Mouse (Mus musculus) neural tube, embryonic 12.5 days (tissue): ENCODE measurements around the gene Gnat2. TPM values are rescaled to one million over a fixed set of nuclear protein-coding genes. Genes with fewer than 3 reads are reported as not detected.

Experiments
- ATAC-seq: fragments of 200-750 bp; cut with Nextera tagmentation; 2 replicates; pipeline ENCODE4 v1.8.0; 2017; ENCODE audit warnings: low read depth, mild to moderate bottlenecking, moderate TSS enrichment, moderate library complexity; ENCODE audit not compliant: low FRiP score
- H3K27ac ChIP-seq: fragments of 300-500 bp; sonication (generic); 2 replicates; pipeline ENCODE4 v1.5.1; 2016
- H3K27me3 ChIP-seq: fragments of 300-500 bp; sonication (generic); replicated peaks from 2 replicates; pipeline ENCODE4 v1.6.1; 2016; ENCODE audit warnings: mild to moderate bottlenecking
- H3K36me3 ChIP-seq: fragments of 300-500 bp; sonication (generic); 2 replicates; pipeline ENCODE4 v1.6.1; 2016; ENCODE audit warnings: mild to moderate bottlenecking
- H3K4me1 ChIP-seq: fragments of 300-500 bp; sonication (generic); 2 replicates; pipeline ENCODE4 v1.6.1; 2016
- H3K4me2 ChIP-seq: fragments of 300-500 bp; sonication (generic); replicated peaks from 2 replicates; pipeline ENCODE4 v1.6.1; 2016; ENCODE audit warnings: mild to moderate bottlenecking
- H3K4me3 ChIP-seq: fragments of 300-500 bp; sonication (generic); 2 replicates; pipeline ENCODE4 v1.5.1; 2016
- H3K9ac ChIP-seq: fragments of 300-500 bp; sonication (generic); 2 replicates; pipeline ENCODE4 v1.6.1; 2016; ENCODE audit warnings: mild to moderate bottlenecking
- H3K9me3 ChIP-seq: fragments of 300-500 bp; sonication (generic); 2 replicates; pipeline ENCODE4 v1.6.1; 2016; ENCODE audit warnings: mild to moderate bottlenecking
- WGBS: fragments of 180-500 bp; shearing (Covaris S2); methylation state at CpG from one replicate; pipeline ENCODE4 v1.1.7; 2016; 5-methylcytosine and 5-hydroxymethylcytosine counted together
- polyA plus RNA-seq: library from polyadenylated mRNA; unstranded; fragments of >200 nt; fragmentation: Nextera tagmentation; extraction: Ambion mirVana; gene quantifications from 2 replicates; pipeline ENCODE4 v1.2.1, GENCODE M21; 2016

Gnat2 gene
- polyA plus RNA-seq, 1 experiment from 2014 or later = 0.57 TPM

- H3K27ac ChIP-seq = no peak overlapping the region
- H3K4me1 ChIP-seq = no peaks in the 10 kb centered on the region
- no peak overlapping the region for H3K9ac ChIP-seq
- H3K36me3 ChIP-seq = peaks cover 13% of the 10 kb centered on the region; the same call in 1 of the 2 replicates
- WGBS = 96% methylated on average over 3 of the region's 3 CpGs
- H3K4me2 ChIP-seq = no peak overlapping the region
- no peak overlapping the region for H3K4me3 ChIP-seq
- ATAC-seq = no peak
- H3K27me3 ChIP-seq = no peaks in the 10 kb centered on the region
- H3K9me3 ChIP-seq = no peaks in the 10 kb centered on the region
Measured at GRCm38 (mm10) chr3:108126327-108126726, 33.7 kb downstream of the Gnat2 start.

- Histone ChIP-seq H3K27me3 (no peaks in the 10 kb centered on the region), H3K4me2 (no peak overlapping the region), H3K36me3 (no peaks in the 10 kb centered on the region), H3K27ac (no peak overlapping the region), H3K9ac (no peak overlapping the region), H3K9me3 (no peaks in the 10 kb centered on the region), H3K4me3 (no peak overlapping the region), H3K4me1 (peaks cover 3% of the 10 kb centered on the region; the same call in 1 of the 2 replicates)
- WGBS = 83% methylated on average over 5 of the region's 5 CpGs
- ATAC-seq = no peak
Measured at GRCm38 (mm10) chr3:108128520-108128919, 35.9 kb downstream of the Gnat2 start.

- Histone ChIP-seq H3K27ac (no peak overlapping the region), H3K9ac (no peak overlapping the region), H3K9me3 (no peaks in the 10 kb centered on the region), H3K27me3 (no peaks in the 10 kb centered on the region), H3K36me3 (no peaks in the 10 kb centered on the region), H3K4me2 (no peak overlapping the region), H3K4me3 (no peak overlapping the region), H3K4me1 (peaks cover 3% of the 10 kb centered on the region; the same call in 1 of the 2 replicates)
- no peak for ATAC-seq
- WGBS = 76% methylated on average over 4 of the region's 4 CpGs
Measured at GRCm38 (mm10) chr3:108129367-108129766, 36.8 kb downstream of the Gnat2 start.

GRCm38 (mm10) chr3:108129804-108130203 is 37.2 kb downstream of the Gnat2 start:
- H3K9me3 ChIP-seq = no peaks in the 10 kb centered on the region
- ATAC-seq = no peak
- no peaks in the 10 kb centered on the region for H3K36me3 ChIP-seq
- no peak overlapping the region for H3K4me3 ChIP-seq
- H3K9ac ChIP-seq = no peak overlapping the region
- 96% methylated on average over 4 of the region's 4 CpGs for WGBS
- H3K27me3 ChIP-seq = no peaks in the 10 kb centered on the region
- H3K4me2 ChIP-seq = no peak overlapping the region
- no peak overlapping the region for H3K27ac ChIP-seq
- H3K4me1 ChIP-seq = peaks cover 3% of the 10 kb centered on the region; the same call in 1 of the 2 replicates

GRCm38 (mm10) chr3:108131216-108131615 is 38.6 kb downstream of the Gnat2 start:
- Histone ChIP-seq H3K36me3 (no peaks in the 10 kb centered on the region), H3K27me3 (no peaks in the 10 kb centered on the region), H3K9ac (no peak overlapping the region), H3K4me1 (peaks cover 3% of the 10 kb centered on the region; the same call in 1 of the 2 replicates), H3K9me3 (no peaks in the 10 kb centered on the region), H3K27ac (no peak overlapping the region), H3K4me2 (no peak overlapping the region), H3K4me3 (no peak overlapping the region)
- no peak for ATAC-seq
- 94% methylated on average over 5 of the region's 5 CpGs for WGBS

- no peak for ATAC-seq
- no peaks in the 10 kb centered on the region for H3K9me3 ChIP-seq
- H3K36me3 ChIP-seq = no peaks in the 10 kb centered on the region
- no peaks in the 10 kb centered on the region for H3K27me3 ChIP-seq
- H3K4me3 ChIP-seq = no peak overlapping the region
- no peak overlapping the region for H3K9ac ChIP-seq
- WGBS = 87% methylated on average over 1 of the region's 1 CpGs
- peaks cover 3% of the 10 kb centered on the region; the same call in 1 of the 2 replicates for H3K4me1 ChIP-seq
- no peak overlapping the region for H3K4me2 ChIP-seq
- no peak overlapping the region for H3K27ac ChIP-seq
Measured at GRCm38 (mm10) chr3:108131821-108132220, 39.2 kb downstream of the Gnat2 start.

- 80% methylated on average over 1 of the region's 1 CpGs for WGBS
- H3K4me1 ChIP-seq = peaks cover 3% of the 10 kb centered on the region; the same call in 1 of the 2 replicates
- no peak for ATAC-seq
- H3K9ac ChIP-seq = no peak overlapping the region
- no peaks in the 10 kb centered on the region for H3K27me3 ChIP-seq
- no peaks in the 10 kb centered on the region for H3K36me3 ChIP-seq
- no peak overlapping the region for H3K4me3 ChIP-seq
- H3K27ac ChIP-seq = no peak overlapping the region
- no peak overlapping the region for H3K4me2 ChIP-seq
- H3K9me3 ChIP-seq = no peaks in the 10 kb centered on the region
Measured at GRCm38 (mm10) chr3:108132484-108132883, 39.9 kb downstream of the Gnat2 start.

- Histone ChIP-seq H3K4me3 (no peak overlapping the region), H3K27ac (no peak overlapping the region), H3K27me3 (no peaks in the 10 kb centered on the region), H3K9me3 (no peaks in the 10 kb centered on the region), H3K4me2 (no peak overlapping the region), H3K9ac (no peak overlapping the region), H3K36me3 (no peaks in the 10 kb centered on the region), H3K4me1 (peaks cover 3% of the 10 kb centered on the region; the same call in 1 of the 2 replicates)
- WGBS = 70% methylated on average over 11 of the region's 11 CpGs
- no peak for ATAC-seq
Measured at GRCm38 (mm10) chr3:108134701-108135100, 42.1 kb downstream of the Gnat2 start.

DNA sequence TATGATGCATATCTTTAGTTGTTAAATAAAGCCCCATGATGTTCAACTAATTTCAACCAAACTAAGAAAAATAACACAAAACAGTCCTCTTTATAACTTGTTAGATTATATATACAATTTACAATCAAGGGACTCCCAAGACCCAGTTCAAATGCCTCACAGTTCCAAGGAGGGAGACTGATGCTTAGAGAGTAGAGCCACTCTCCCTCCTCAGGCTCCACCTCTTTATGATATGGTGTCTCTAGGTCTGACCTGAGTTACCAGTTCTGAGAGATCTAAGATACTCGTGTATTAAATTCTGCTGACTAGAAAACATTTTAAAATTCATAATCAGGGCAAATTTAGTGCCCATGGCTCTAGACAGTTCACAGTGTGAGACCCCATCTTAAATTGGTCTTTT is 46.5 kb downstream of the Gnat2 start:
- no peak for ATAC-seq
- no peaks in the 10 kb centered on the region for H3K9me3 ChIP-seq
- WGBS = 100% methylated on average over 1 of the region's 1 CpGs

GRCm38 (mm10) chr3:108140786-108141185 is 48.2 kb downstream of the Gnat2 start:
- Histone ChIP-seq H3K27ac (no peak overlapping the region), H3K9ac (no peak overlapping the region), H3K4me2 (no peak overlapping the region), H3K27me3 (no peaks in the 10 kb centered on the region), H3K36me3 (peaks cover 4% of the 10 kb centered on the region; the same call in 1 of the 2 replicates), H3K4me1 (peaks cover 5% of the 10 kb centered on the region), H3K4me3 (no peak overlapping the region), H3K9me3 (no peaks in the 10 kb centered on the region)
- no peak for ATAC-seq
- 80% methylated on average over 4 of the region's 4 CpGs for WGBS

More for the DNA sequence above, 46.5 kb downstream of the Gnat2 start:
- H3K4me2 ChIP-seq = no peak overlapping the region
- no peak overlapping the region for H3K27ac ChIP-seq
- no peaks in the 10 kb centered on the region for H3K4me1 ChIP-seq
- no peak overlapping the region for H3K4me3 ChIP-seq
- H3K36me3 ChIP-seq = peaks cover 4% of the 10 kb centered on the region; the same call in 1 of the 2 replicates
- H3K27me3 ChIP-seq = no peaks in the 10 kb centered on the region
- H3K9ac ChIP-seq = no peak overlapping the region

- H3K27ac ChIP-seq = peak within 1 kb of the TSS; percentile 84
- peak within 1 kb of the TSS; percentile 87 for H3K9ac ChIP-seq
- peaks cover 2% of the 10 kb centered on the region; the same call in 1 of the 2 replicates for H3K36me3 ChIP-seq
- H3K27me3 ChIP-seq = no peaks in the 10 kb centered on the region
- H3K4me3 ChIP-seq = peak within 1 kb of the TSS; percentile 95
- peaks cover 5% of the 10 kb centered on the region for H3K4me1 ChIP-seq
- H3K9me3 ChIP-seq = no peaks in the 10 kb centered on the region
- peak; percentile 92 for ATAC-seq
- H3K4me2 ChIP-seq = peak within 1 kb of the TSS; percentile 87
- under 1% methylated on average over 63 of the region's 63 CpGs for WGBS
Measured at GRCm38 (mm10) chr3:108145534-108146445, 53.2 kb downstream of the Gnat2 start, which contains the start of gene Gnai3. Gene Gnai3 (minus strand): TSS chr3:108146146.

- H3K36me3 ChIP-seq = no peaks in the 10 kb centered on the region
- peak overlapping the region; percentile 87 for H3K9ac ChIP-seq
- 63% methylated on average over 5 of the region's 5 CpGs for WGBS
- no peaks in the 10 kb centered on the region for H3K27me3 ChIP-seq
- no peak overlapping the region for H3K27ac ChIP-seq
- H3K4me1 ChIP-seq = peaks cover 5% of the 10 kb centered on the region
- H3K9me3 ChIP-seq = no peaks in the 10 kb centered on the region
- peak overlapping the region; percentile 95 for H3K4me3 ChIP-seq
- no peak for ATAC-seq
- peak overlapping the region; percentile 87 for H3K4me2 ChIP-seq
Measured at GRCm38 (mm10) chr3:108146671-108147070, 54.1 kb downstream of the Gnat2 start.
